Mouse (Mus musculus): ENCODE measurements around the gene Dpysl5. TPM values are rescaled to one million over a fixed set of nuclear protein-coding genes. Genes with fewer than 3 reads are reported as not detected.

Dpysl5 gene
- total and polyA plus RNA-seq, 2 experiments from 2014 or later = 290 to 315 TPM

DNA sequence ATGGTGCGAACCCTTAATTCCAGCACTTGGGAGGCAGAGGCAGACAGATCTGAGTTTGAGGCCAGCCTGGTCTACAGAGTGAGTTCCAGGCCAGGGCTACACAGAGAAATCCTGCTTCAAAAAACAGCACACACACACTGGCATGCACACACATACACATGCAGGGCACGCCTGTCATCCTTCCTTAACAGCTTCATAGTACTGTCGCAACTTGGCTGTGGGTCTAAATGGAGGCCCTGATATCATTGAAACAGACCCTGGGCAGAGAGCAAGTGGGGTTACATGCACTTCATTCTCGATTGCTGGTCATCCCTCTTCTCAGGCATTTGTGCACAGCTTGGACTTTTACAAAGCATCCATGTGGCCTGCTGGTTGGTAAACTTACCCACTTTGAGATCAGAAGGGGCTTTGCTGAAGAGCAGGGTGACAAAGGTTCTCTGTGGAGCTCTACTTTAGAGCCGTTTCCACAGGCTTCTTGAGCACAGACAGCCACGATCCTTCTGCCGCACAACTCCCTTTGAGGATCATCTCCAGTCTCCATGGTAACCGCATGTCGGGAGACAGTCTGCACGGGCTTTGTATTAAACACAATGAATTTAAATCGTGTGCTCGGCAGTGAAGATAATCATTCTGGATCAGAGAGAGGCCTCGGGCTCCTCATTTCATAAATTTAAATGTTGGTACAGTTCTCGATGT is 51.6 kb downstream of the Dpysl5 start:
- peak overlapping the region; percentile 41 for H3K9ac ChIP-seq
- H3K4me2 ChIP-seq (ENCODE audit: low read depth) = peak overlapping the region; percentile 27
- H3K27me3 ChIP-seq (ENCODE audit: insufficient read depth, low read length) = no peaks in the 10 kb centered on the region
- no peak overlapping the region for H3K4me3 ChIP-seq (ENCODE audit: low read depth, low read length)
- no peak for TF ChIP-seq CTCF (IDR thresholded peaks at IDR 0.05; ENCODE audit: low read depth)
- ATAC-seq (peak; percentile 94), DNase-seq (peak; percentile 88)
- H3K36me3 ChIP-seq (ENCODE audit: insufficient read depth) = peaks cover 21% of the 10 kb centered on the region
- peaks cover 40% of the 10 kb centered on the region for H3K4me1 ChIP-seq (ENCODE audit: insufficient read depth)
- peak overlapping the region; percentile 92 for H3K27ac ChIP-seq (ENCODE audit: low read depth, low read length)
- H3K9me3 ChIP-seq (ENCODE audit: low read length) = no peaks in the 10 kb centered on the region
- 16% methylated on average over 14 of the region's 14 CpGs for WGBS

GRCm38 (mm10) chr5:30763511-30763830 is 52.1 kb downstream of the Dpysl5 start:
- H3K4me3 ChIP-seq (ENCODE audit: low read depth, low read length) = no peak overlapping the region
- no peak for TF ChIP-seq CTCF (IDR thresholded peaks at IDR 0.05; ENCODE audit: low read depth)
- peaks cover 44% of the 10 kb centered on the region for H3K4me1 ChIP-seq (ENCODE audit: insufficient read depth)
- peak overlapping the region; percentile 92 for H3K27ac ChIP-seq (ENCODE audit: low read depth, low read length)
- peaks cover 21% of the 10 kb centered on the region for H3K36me3 ChIP-seq (ENCODE audit: insufficient read depth)
- H3K27me3 ChIP-seq (ENCODE audit: insufficient read depth, low read length) = no peaks in the 10 kb centered on the region
- H3K9me3 ChIP-seq (ENCODE audit: low read length) = no peaks in the 10 kb centered on the region
- no peak overlapping the region; the same call in 1 of the 2 replicates for H3K9ac ChIP-seq
- 30% methylated on average over 5 of the region's 5 CpGs for WGBS
- ATAC-seq = no peak
- no peak overlapping the region for H3K4me2 ChIP-seq (ENCODE audit: low read depth)
- DNase-seq = no peak

- WGBS = 41% methylated on average over 12 of the region's 12 CpGs
- Histone ChIP-seq H3K4me3 (ENCODE audit: low read depth, low read length) (no peak overlapping the region), H3K9ac (no peak overlapping the region), H3K4me1 (ENCODE audit: insufficient read depth) (peaks cover 44% of the 10 kb centered on the region), H3K27me3 (ENCODE audit: insufficient read depth, low read length) (no peaks in the 10 kb centered on the region), H3K4me2 (ENCODE audit: low read depth) (no peak overlapping the region), H3K27ac (ENCODE audit: low read depth, low read length) (peak overlapping the region; percentile 51), H3K36me3 (ENCODE audit: insufficient read depth) (peaks cover 21% of the 10 kb centered on the region), H3K9me3 (ENCODE audit: low read length) (no peaks in the 10 kb centered on the region)
- TF ChIP-seq CTCF (IDR thresholded peaks at IDR 0.05; ENCODE audit: low read depth) = no peak
- DNase-seq (no peak), ATAC-seq (peak; percentile 17)
Observed at GRCm38 (mm10) chr5:30765596-30766370, 54.4 kb downstream of the Dpysl5 start.

- no peak for DNase-seq
- peaks cover 35% of the 10 kb centered on the region for H3K4me1 ChIP-seq (ENCODE audit: insufficient read depth)
- no peak for ATAC-seq
Observed at GRCm38 (mm10) chr5:30768082-30768481, 56.7 kb downstream of the Dpysl5 start.

DNA sequence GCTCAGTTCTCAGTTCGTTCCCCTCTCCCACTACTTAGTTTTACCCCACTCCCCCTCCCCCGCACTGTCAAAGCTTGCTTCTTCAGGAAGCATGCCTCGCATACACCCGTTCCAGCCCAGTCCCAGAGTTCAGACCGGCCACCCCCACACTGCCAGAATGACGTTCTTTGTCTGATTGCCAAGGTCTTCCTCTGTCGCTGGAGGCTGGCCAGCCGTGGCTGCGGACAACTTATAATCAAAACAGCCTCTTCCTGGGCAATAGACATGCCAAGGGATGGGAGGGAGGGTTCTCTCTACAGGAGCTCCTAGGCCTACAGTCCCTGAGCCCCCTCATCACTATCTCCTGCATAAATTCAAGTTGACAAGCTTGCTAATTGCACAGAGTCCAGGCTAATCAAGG is 57.2 kb downstream of the Dpysl5 start:
- no peak for TF ChIP-seq CTCF (IDR thresholded peaks at IDR 0.05; ENCODE audit: low read depth)
- Histone ChIP-seq H3K9me3 (ENCODE audit: low read length) (no peaks in the 10 kb centered on the region), H3K4me3 (ENCODE audit: low read depth, low read length) (no peak overlapping the region), H3K4me2 (ENCODE audit: low read depth) (no peak overlapping the region), H3K36me3 (ENCODE audit: insufficient read depth) (peaks cover 13% of the 10 kb centered on the region), H3K9ac (no peak overlapping the region), H3K4me1 (ENCODE audit: insufficient read depth) (peaks cover 32% of the 10 kb centered on the region), H3K27ac (ENCODE audit: low read depth, low read length) (peak overlapping the region; percentile 76; the same call in 1 of the 2 replicates), H3K27me3 (ENCODE audit: insufficient read depth, low read length) (no peaks in the 10 kb centered on the region)
- WGBS = 8% methylated on average over 9 of the region's 9 CpGs
- ATAC-seq (peak; percentile 38), DNase-seq (no peak)

More at GRCm38 (mm10) chr5:30768082-30768481, 56.7 kb downstream of the Dpysl5 start:
- H3K27ac ChIP-seq (ENCODE audit: low read depth, low read length) = peak overlapping the region; percentile 76
- H3K27me3 ChIP-seq (ENCODE audit: insufficient read depth, low read length) = no peaks in the 10 kb centered on the region
- H3K4me3 ChIP-seq (ENCODE audit: low read depth, low read length) = no peak overlapping the region
- 0 out of 2 replicates have a peak overlapping the region, but pooled peaks have one; percentile 28 for H3K9ac ChIP-seq
- no peak for TF ChIP-seq CTCF (IDR thresholded peaks at IDR 0.05; ENCODE audit: low read depth)
- no peak overlapping the region for H3K4me2 ChIP-seq (ENCODE audit: low read depth)
- H3K36me3 ChIP-seq (ENCODE audit: insufficient read depth) = peaks cover 13% of the 10 kb centered on the region
- no peaks in the 10 kb centered on the region for H3K9me3 ChIP-seq (ENCODE audit: low read length)
- 51% methylated on average over 4 of the region's 4 CpGs for WGBS

- Histone ChIP-seq H3K9me3 (ENCODE audit: low read length) (no peaks in the 10 kb centered on the region), H3K4me1 (ENCODE audit: insufficient read depth) (peaks cover 32% of the 10 kb centered on the region), H3K9ac (no peak overlapping the region), H3K27ac (ENCODE audit: low read depth, low read length) (0 out of 2 replicates have a peak overlapping the region, but pooled peaks have one; percentile 76), H3K27me3 (ENCODE audit: insufficient read depth, low read length) (no peaks in the 10 kb centered on the region), H3K36me3 (ENCODE audit: insufficient read depth) (peaks cover 11% of the 10 kb centered on the region), H3K4me2 (ENCODE audit: low read depth) (no peak overlapping the region), H3K4me3 (ENCODE audit: low read depth, low read length) (no peak overlapping the region)
- DNase-seq (no peak), ATAC-seq (no peak)
- no peak for TF ChIP-seq CTCF (IDR thresholded peaks at IDR 0.05; ENCODE audit: low read depth)
- WGBS = 74% methylated on average over 9 of the region's 9 CpGs
Observed at GRCm38 (mm10) chr5:30769075-30769474, 57.7 kb downstream of the Dpysl5 start.

All from forebrain, postnatal 0 days (tissue).